Comparison of ENCODE assay signal across 18 mouse cellular contexts in genomic region chr12:98875216-98875615, GRCm38 (mm10).
"Had no signal": no experiment of that assay in that cellular context is flagged by ENCODE, and none has a peak within 500 bp of the region (broad histone marks: within the 10 kb centered on the region; RNA-seq: fewer than 3 reads in every experiment).

No protein-coding gene starts in this region.

- DNase-seq: lung, embryonic 14.5 days; lung, postnatal 10 days; lung, postnatal 4 days; midbrain, embryonic 14.5 days; retina, postnatal 1 day; right cerebral cortex, adult 18-20 months; right cerebral cortex, postnatal 25 days; right cerebral cortex, postnatal 4 days; spleen, adult 18-20 months; thymus, adult 18-20 months; thymus, postnatal 14 days; thymus, postnatal 36 days had no signal

- ATAC-seq: midbrain, embryonic 16.5 days had no signal

- H3K27ac ChIP-seq: midbrain, embryonic 10.5 days; midbrain, embryonic 12.5 days; neural tube, embryonic 13.5 days; neural tube, embryonic 15.5 days had no signal

- H3K4me1 ChIP-seq: midbrain, embryonic 12.5 days; neural tube, embryonic 13.5 days; neural tube, embryonic 15.5 days had no signal

- H3K9me3 ChIP-seq: midbrain, embryonic 10.5 days; midbrain, embryonic 12.5 days; neural tube, embryonic 13.5 days; neural tube, embryonic 15.5 days had no signal

- H3K4me2 ChIP-seq: lung, embryonic 14.5 days; midbrain, embryonic 12.5 days; neural tube, embryonic 13.5 days; neural tube, embryonic 15.5 days had no signal

- H3K4me3 ChIP-seq: midbrain, embryonic 10.5 days; midbrain, embryonic 12.5 days; myocyte; neural tube, embryonic 13.5 days; neural tube, embryonic 15.5 days had no signal

- H3K36me3 ChIP-seq: neural tube, embryonic 13.5 days had no signal

- H3K27me3 ChIP-seq: midbrain, embryonic 12.5 days; neural tube, embryonic 13.5 days; neural tube, embryonic 15.5 days had no signal

- H3K9ac ChIP-seq: lung, embryonic 14.5 days; midbrain, embryonic 12.5 days; neural tube, embryonic 13.5 days; neural tube, embryonic 15.5 days had no signal
